Comparison of ENCODE assay signal across 19 mouse cellular contexts in the genomic region with DNA sequence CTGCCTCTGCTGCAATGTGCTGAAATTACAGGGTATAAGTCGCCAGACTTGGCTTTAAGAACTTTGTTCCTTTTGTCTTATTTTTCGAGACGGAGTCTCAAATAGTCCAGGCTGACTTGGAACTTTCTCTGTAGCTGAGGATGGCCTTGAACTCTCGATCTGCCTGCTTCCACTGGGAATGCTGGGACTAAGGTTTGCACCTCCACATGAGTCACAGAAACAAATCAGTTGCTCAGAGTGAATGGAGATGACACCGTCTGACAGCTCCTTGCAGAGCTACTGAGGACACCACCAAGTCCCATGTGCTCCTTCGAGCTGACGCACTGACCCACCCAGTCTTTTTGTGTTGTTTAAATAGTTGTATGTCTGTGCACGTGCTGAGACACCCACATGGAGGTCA. TPM values are rescaled to one million over a fixed set of nuclear protein-coding genes. Genes with fewer than 3 reads are reported as not detected.
"Had no signal": no experiment of that assay in that cellular context is flagged by ENCODE, and none has a peak within 500 bp of the region (broad histone marks: within the 10 kb centered on the region; RNA-seq: fewer than 3 reads in every experiment).

No protein-coding gene starts in this region.

- H3K9me3 ChIP-seq: limb, embryonic 10.5 days; liver, embryonic 15.5 days; megakaryocyte, embryonic 14.5 days; midbrain, embryonic 15.5 days; neural tube, embryonic 12.5 days had no signal

- H3K4me1 ChIP-seq: limb, embryonic 10.5 days; midbrain, embryonic 15.5 days; neural tube, embryonic 12.5 days had no signal

- H3K4me3 ChIP-seq: layer of hippocampus, adult 2 months; limb, embryonic 10.5 days; liver, embryonic 15.5 days; midbrain, embryonic 15.5 days; neural tube, embryonic 12.5 days had no signal

- H3K27ac ChIP-seq: layer of hippocampus, adult 2 months; limb, embryonic 10.5 days; liver, embryonic 15.5 days; macrophage; midbrain, embryonic 15.5 days; neural tube, embryonic 12.5 days; stomach, postnatal 0 days had no signal

- H3K27me3 ChIP-seq: liver, embryonic 15.5 days; megakaryocyte, embryonic 14.5 days; midbrain, embryonic 15.5 days; neural tube, embryonic 12.5 days had no signal

- ATAC-seq: midbrain, embryonic 15.5 days had no signal

- H3K9ac ChIP-seq: liver, embryonic 15.5 days; lung, embryonic 14.5 days; midbrain, embryonic 15.5 days; neural tube, embryonic 12.5 days had no signal

- H3K4me2 ChIP-seq: liver, embryonic 11.5 days; liver, embryonic 15.5 days; lung, embryonic 14.5 days; midbrain, embryonic 11.5 days; midbrain, embryonic 15.5 days; neural tube, embryonic 12.5 days had no signal

- DNase-seq: kidney, adult 8-10 months; kidney, postnatal 10 days; kidney, postnatal 4 days; lung, embryonic 14.5 days; lung, postnatal 14 days; thymus, adult 2 months; thymus, postnatal 25 days had no signal

RNA-seq across cellular contexts. Expression of a gene that starts 50.1 kb away (rescaled TPM):
- total RNA-seq: monocyte, adult 5-6 weeks; neutrophil, adult 5-6 weeks had no signal
